Mouse (Mus musculus) cerebellum, adult 2 months (tissue): ENCODE data around the gene M6pr. TPM values are rescaled to one million over a fixed set of nuclear protein-coding genes. Genes with fewer than 3 reads are reported as not detected.

Source experiments
- DNase-seq, 2 experiments: peaks; one replicate each; pipeline ENCODE4 v3.0.0; 2021
- H3K27ac ChIP-seq: fragments of 200-500 bp; 2 replicates; pipeline ENCODE4 v1.5.1; 2012; ENCODE audit warnings: low read length, control low read depth, inconsistent platforms; ENCODE audit not compliant: insufficient read depth
- H3K27me3 ChIP-seq: fragments of 200-500 bp; 2 replicates; pipeline ENCODE4 v1.6.1; 2012; ENCODE audit warnings: inconsistent platforms, mild to moderate bottlenecking, low read length, moderate library complexity; ENCODE audit not compliant: control insufficient read depth, insufficient read depth
- H3K4me1 ChIP-seq: fragments of 200-500 bp; 2 replicates; pipeline ENCODE4 v1.6.1; 2011; ENCODE audit warnings: low read length; ENCODE audit not compliant: control insufficient read depth, insufficient read depth
- H3K4me3 ChIP-seq: fragments of 200-500 bp; replicated peaks from 2 replicates; pipeline ENCODE3; 2011; ENCODE audit warnings: mild to moderate bottlenecking, low read depth, low read length, control low read depth; ENCODE audit not compliant: insufficient read depth
- CTCF ChIP-seq: fragments of 200-500 bp; IDR thresholded peaks from 2 replicates; pipeline ENCODE4 v1.5.1; 2011; ENCODE audit warnings: low read depth, mild to moderate bottlenecking, control low read depth, low read length, moderate library complexity, borderline replicate concordance; ENCODE audit not compliant: insufficient read depth
- POLR2A ChIP-seq: fragments of 200-500 bp; IDR thresholded peaks from 2 replicates; pipeline ENCODE4 v1.6.1; 2011; ENCODE audit warnings: low read length, control low read depth, borderline replicate concordance; ENCODE audit not compliant: insufficient read depth
- WGBS: fragments of 180-500 bp; shearing (Covaris S2); methylation state at CpG from one replicate; pipeline ENCODE4 v1.1.7; 2018; 5-methylcytosine and 5-hydroxymethylcytosine counted together
- polyA plus RNA-seq: library from polyadenylated mRNA; depleted of rRNA; stranded (reverse); fragments of >200 nt; gene quantifications from 2 replicates; pipeline ENCODE4 v1.2.3, GENCODE M21; 2012; rRNA removed

The M6pr gene
- polyA plus RNA-seq, 1 experiment = 94.9 TPM

GRCm38 (mm10) chr6:122355909-122356308 is 47.4 kb downstream of the M6pr start:
- DNase-seq = no peak
- Histone ChIP-seq H3K27ac (no peak overlapping the region), H3K27me3 (no peaks in the 10 kb centered on the region), H3K4me1 (no peaks in the 10 kb centered on the region), H3K4me3 (no peak overlapping the region)
- TF ChIP-seq POLR2A (no peak), CTCF (no peak)
- WGBS = 57% methylated on average over 9 of the region's 9 CpGs

- no peak for DNase-seq
- H3K27ac ChIP-seq = no peak overlapping the region
- 95% methylated on average over 1 of the region's 1 CpGs for WGBS
- H3K4me1 ChIP-seq = no peaks in the 10 kb centered on the region
- H3K4me3 ChIP-seq = no peak overlapping the region
- no peak for TF ChIP-seq CTCF
- TF ChIP-seq POLR2A = no peak
- H3K27me3 ChIP-seq = no peaks in the 10 kb centered on the region
These were observed 48.6 kb downstream of the M6pr start for GRCm38 (mm10) chr6:122357089-122357488.

GRCm38 (mm10) chr6:122365706-122366105 is 57.2 kb downstream of the M6pr start:
- Histone ChIP-seq H3K4me3 (no peak overlapping the region), H3K4me1 (no peaks in the 10 kb centered on the region), H3K27me3 (no peaks in the 10 kb centered on the region), H3K27ac (no peak overlapping the region)
- 54% methylated on average over 3 of the region's 3 CpGs for WGBS
- DNase-seq = no peak
- TF ChIP-seq CTCF = no peak
- TF ChIP-seq POLR2A = no peak

- H3K4me1 ChIP-seq = no peaks in the 10 kb centered on the region
- no peak for TF ChIP-seq CTCF
- TF ChIP-seq POLR2A = no peak
- H3K27ac ChIP-seq = no peak overlapping the region
- no peak overlapping the region for H3K4me3 ChIP-seq
- H3K27me3 ChIP-seq = no peaks in the 10 kb centered on the region
- WGBS = 51% methylated on average over 2 of the region's 2 CpGs
- DNase-seq = no peak
These were observed 57.8 kb downstream of the M6pr start for GRCm38 (mm10) chr6:122366287-122366686.

GRCm38 (mm10) chr6:122366976-122367375 is 58.5 kb downstream of the M6pr start:
- H3K27ac ChIP-seq = no peak overlapping the region
- no peak for TF ChIP-seq CTCF
- no peak overlapping the region for H3K4me3 ChIP-seq
- H3K4me1 ChIP-seq = no peaks in the 10 kb centered on the region
- 60% methylated on average over 3 of the region's 3 CpGs for WGBS
- no peak for DNase-seq
- H3K27me3 ChIP-seq = no peaks in the 10 kb centered on the region

Other genes with a start within 250 kb of the M6pr start
- gene Klrg1, start 25.8 kb upstream of the M6pr start, polyA plus RNA-seq = 0.06 and 0.07 TPM in 2 replicates
- 48.3 and 55.7 TPM in 2 replicates for gene Phc1, start 31.8 kb downstream of the M6pr start, polyA plus RNA-seq
- gene Rimklb, start 190.0 kb downstream of the M6pr start, polyA plus RNA-seq = 31.0 and 32.7 TPM in 2 replicates
- 0.59 and 1.6 TPM in 2 replicates for gene Mfap5, start 197.1 kb downstream of the M6pr start, polyA plus RNA-seq
- not detected in 2 replicates for gene Aicda, start 245.1 kb downstream of the M6pr start, polyA plus RNA-seq